Mouse (Mus musculus): ENCODE measurements around the gene Atp6v1g2. TPM values are rescaled to one million over a fixed set of nuclear protein-coding genes. Genes with fewer than 3 reads are reported as not detected.

Atp6v1g2 gene
- polyA plus RNA-seq, 1 experiment from 2014 or later = 3.7 TPM

- ChIA-PET POLR2A (interaction anchor here (1.1 kb wide), 1 partner anchor 34 kb away, joined by 3 read pairs; no protein-coding TSS in a partner anchor), CTCF (interaction anchor here (5.2 kb wide), 1 partner anchor 21 kb away, joined by 33 read pairs; no protein-coding TSS in a partner anchor)
- in situ Hi-C loops (cut with MboI; ENCODE audit: low pct_unique_long_range_greater_than_20kb) = no loop called here
- no peak for TF ChIP-seq CTCF (IDR thresholded peaks at IDR 0.05)
- peaks cover 11% of the 10 kb centered on the region for H3K27me3 ChIP-seq
- DNase-seq (ENCODE audit: low read depth, low spot score) = no peak
- ATAC-seq = no peak
Observed at GRCm38 (mm10) chr17:35278957-35279688, 45.7 kb downstream of the Atp6v1g2 start.

DNA sequence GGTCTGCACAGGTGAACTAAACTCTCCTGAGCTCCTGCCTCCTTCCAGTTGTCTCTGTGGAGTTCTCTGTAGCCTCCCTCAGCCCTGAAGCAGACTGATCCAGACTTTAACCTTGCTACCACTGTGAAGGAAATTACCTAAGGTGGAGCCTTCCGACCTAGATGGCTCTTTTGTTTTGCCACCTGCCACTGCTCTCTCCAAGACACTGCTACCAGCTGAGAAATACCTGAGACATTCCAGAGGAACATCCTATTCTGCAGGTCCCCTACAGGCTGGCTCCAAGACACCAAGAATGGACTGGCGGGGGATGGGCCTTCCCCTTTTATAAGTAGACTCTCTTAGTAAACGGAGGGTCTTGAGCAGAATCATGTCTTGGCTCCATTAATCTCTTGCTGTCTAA, 46.8 kb downstream of the Atp6v1g2 start:
- POLR2A ChIA-PET = interaction anchor here (1.1 kb wide), 1 partner anchor 35 kb away, joined by 3 read pairs; no protein-coding TSS in a partner anchor
- DNase-seq (ENCODE audit: low read depth, low spot score) (no peak), ATAC-seq (no peak)
- TF ChIP-seq CTCF (IDR thresholded peaks at IDR 0.05) = no peak
- in situ Hi-C loops (cut with MboI; ENCODE audit: low pct_unique_long_range_greater_than_20kb) = no loop called here
- H3K27me3 ChIP-seq = peaks cover 12% of the 10 kb centered on the region
- CTCF ChIA-PET = no interaction called here

- in situ Hi-C loops (cut with MboI; ENCODE audit: low pct_unique_long_range_greater_than_20kb) = no loop called here
- ChIA-PET POLR2A (no interaction called here), CTCF (interaction anchor here (1.0 kb wide), 1 partner anchor 11 kb away, joined by 3 read pairs; no protein-coding TSS in a partner anchor)
- ATAC-seq = no peak
- TF ChIP-seq CTCF (IDR thresholded peaks at IDR 0.05) = no peak
- peaks cover 34% of the 10 kb centered on the region for H3K27me3 ChIP-seq
- no peak for DNase-seq (ENCODE audit: low read depth, low spot score)
Observed at GRCm38 (mm10) chr17:35285431-35285830, 52.0 kb downstream of the Atp6v1g2 start.

Other genes with a start within 250 kb of the Atp6v1g2 start
- gene Vars, start 232.7 kb upstream of the Atp6v1g2 start, polyA plus RNA-seq (2021) = 123 TPM
- gene Vwa7, start 217.1 kb upstream of the Atp6v1g2 start, polyA plus RNA-seq (2021) = 1.2 TPM
- gene Sapcd1, start 205.6 kb upstream of the Atp6v1g2 start, polyA plus RNA-seq (2021) = 0.64 TPM
- gene Msh5, start 186.9 kb upstream of the Atp6v1g2 start, polyA plus RNA-seq (2021) = 2.9 TPM
- gene Clic1, start 183.7 kb upstream of the Atp6v1g2 start, polyA plus RNA-seq (2021) = 671 TPM
- gene Ddah2, start 174.6 kb upstream of the Atp6v1g2 start, polyA plus RNA-seq (2021) = 198 TPM
- gene Ly6g6c, start 168.3 kb upstream of the Atp6v1g2 start, polyA plus RNA-seq (2021) = not detected
- gene Mpig6b, start 167.5 kb upstream of the Atp6v1g2 start, polyA plus RNA-seq (2021) = not detected
- not detected for gene Ly6g6e, start 156.8 kb upstream of the Atp6v1g2 start, polyA plus RNA-seq (2021)
- 0.19 TPM for gene Ly6g6d, start 155.6 kb upstream of the Atp6v1g2 start, polyA plus RNA-seq (2021)
- not detected for gene Ly6g6f, start 148.1 kb upstream of the Atp6v1g2 start, polyA plus RNA-seq (2021)
- 77.3 TPM for gene Abhd16a, start 144.4 kb upstream of the Atp6v1g2 start, polyA plus RNA-seq (2021)
- gene Ly6g5c, start 125.4 kb upstream of the Atp6v1g2 start, polyA plus RNA-seq (2021) = not detected
- gene Ly6g5b, start 118.2 kb upstream of the Atp6v1g2 start, polyA plus RNA-seq (2021) = 0.27 TPM
- 28.4 TPM for gene Gpank1, start 112.2 kb upstream of the Atp6v1g2 start, polyA plus RNA-seq (2021)
- 254 TPM for gene Csnk2b, start 111.6 kb upstream of the Atp6v1g2 start, polyA plus RNA-seq (2021)
- 29.3 TPM for gene D17H6S53E, start 107.3 kb upstream of the Atp6v1g2 start, polyA plus RNA-seq (2021)
- gene Apom, start 101.6 kb upstream of the Atp6v1g2 start, polyA plus RNA-seq (2021) = 0.15 TPM
- 283 TPM for gene Bag6, start 98.5 kb upstream of the Atp6v1g2 start, polyA plus RNA-seq (2021)
- gene Prrc2a, start 68.8 kb upstream of the Atp6v1g2 start, polyA plus RNA-seq (2021) = 300 TPM
- gene Aif1, start 57.6 kb upstream of the Atp6v1g2 start, polyA plus RNA-seq (2021) = 0.14 TPM
- not detected for gene Lst1, start 45.2 kb upstream of the Atp6v1g2 start, polyA plus RNA-seq (2021)
- gene Ltb, start 39.2 kb upstream of the Atp6v1g2 start, polyA plus RNA-seq (2021) = not detected
- gene Tnf, start 31.7 kb upstream of the Atp6v1g2 start, polyA plus RNA-seq (2021) = not detected
- gene Lta, start 28.3 kb upstream of the Atp6v1g2 start, polyA plus RNA-seq (2021) = 0.14 TPM
- gene Gm16181, start 12.8 kb upstream of the Atp6v1g2 start, polyA plus RNA-seq (2021) = 0.54 TPM
- 32.8 TPM for gene Nfkbil1, start 2.1 kb downstream of the Atp6v1g2 start, polyA plus RNA-seq (2021)
- 321 TPM for gene Ddx39b, start 8.1 kb downstream of the Atp6v1g2 start, polyA plus RNA-seq (2021)
- 112 TPM for gene H2-D1, start 29.1 kb downstream of the Atp6v1g2 start, polyA plus RNA-seq (2021)
- 1.1 TPM for gene H2-Q1, start 86.7 kb downstream of the Atp6v1g2 start, polyA plus RNA-seq (2021)
- not detected for gene H2-Q2, start 108.6 kb downstream of the Atp6v1g2 start, polyA plus RNA-seq (2021)
- 4.8 TPM for gene H2-Q4, start 146.0 kb downstream of the Atp6v1g2 start, polyA plus RNA-seq (2021)
- gene H2-Q6, start 191.2 kb downstream of the Atp6v1g2 start, polyA plus RNA-seq (2021) = 0.03 TPM
- 0.08 TPM for gene H2-Q7, start 205.5 kb downstream of the Atp6v1g2 start, polyA plus RNA-seq (2021)
- gene H2-Q10, start 236.4 kb downstream of the Atp6v1g2 start, polyA plus RNA-seq (2021) = 0.35 TPM

Measured in Patski (cell line).